Mouse (Mus musculus) liver, embryonic 14.5 days (tissue): Measurements from ENCODE around the gene Srp9.

Experiments used
- CTCF ChIP-seq: IDR thresholded peaks from 2 replicates; pipeline ENCODE4 v1.5.1; 2016; ENCODE audit warnings: antibody characterized with exemption, low read depth, control low read depth
- EP300 ChIP-seq: IDR thresholded peaks from 2 replicates; pipeline ENCODE4 v1.6.1; 2016; ENCODE audit warnings: antibody characterized with exemption, low read depth

DNA sequence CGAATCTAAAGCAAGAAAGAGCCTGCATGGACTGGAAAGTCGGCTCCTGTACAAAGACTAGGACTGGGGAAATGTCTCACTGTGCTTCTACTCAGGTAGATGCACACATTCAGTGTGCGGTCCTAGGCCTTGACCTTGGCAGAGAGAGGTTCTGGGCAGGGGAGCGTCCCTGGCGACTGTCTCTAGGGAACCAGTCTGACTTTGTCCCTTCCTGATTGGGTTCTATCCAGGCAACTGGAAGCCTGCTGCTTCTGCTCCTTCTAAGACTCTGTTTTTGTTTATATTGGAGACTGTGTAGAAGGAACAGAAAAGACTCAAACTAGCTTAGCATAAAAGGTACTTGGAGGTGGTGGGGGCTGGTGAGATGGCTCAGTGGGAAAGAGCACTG lies 32.1 kb upstream of the Srp9 start:
- TF ChIP-seq CTCF (no peak), EP300 (no peak)
